Mouse (Mus musculus): ENCODE measurements around the gene Psen2.

The Psen2 gene

DNA sequence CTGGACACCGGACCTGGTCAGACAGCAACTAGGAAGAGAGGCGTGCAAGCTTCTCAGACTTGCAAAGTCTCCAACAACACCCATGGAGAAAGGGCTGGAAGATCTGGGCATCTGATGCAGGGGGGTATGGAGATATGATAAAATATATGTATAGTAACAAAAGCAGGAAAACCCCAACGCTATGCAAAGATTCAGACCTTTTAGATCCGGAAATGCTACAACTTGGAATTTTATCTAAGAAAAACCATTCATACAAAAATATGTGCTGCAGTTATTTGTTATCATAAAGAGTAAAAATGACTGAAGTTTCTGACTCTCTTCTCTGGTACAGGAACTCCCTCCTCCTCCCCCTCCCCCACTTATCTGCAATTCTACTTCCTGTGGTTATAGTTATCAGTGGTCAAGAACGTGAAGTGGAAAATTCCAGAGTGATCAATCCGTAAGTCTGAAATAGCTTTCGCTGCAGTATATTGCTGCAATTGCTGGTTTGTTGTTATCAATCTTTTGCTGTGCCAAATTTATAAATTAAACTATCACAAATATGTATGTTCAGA is 14.6 kb downstream of the Psen2 start:
- DNase-seq (ENCODE audit: low spot score): no peak

GRCm38 (mm10) chr1:180247901-180248300 is 15.3 kb downstream of the Psen2 start:
- DNase-seq (ENCODE audit: low spot score): no peak

DNA sequence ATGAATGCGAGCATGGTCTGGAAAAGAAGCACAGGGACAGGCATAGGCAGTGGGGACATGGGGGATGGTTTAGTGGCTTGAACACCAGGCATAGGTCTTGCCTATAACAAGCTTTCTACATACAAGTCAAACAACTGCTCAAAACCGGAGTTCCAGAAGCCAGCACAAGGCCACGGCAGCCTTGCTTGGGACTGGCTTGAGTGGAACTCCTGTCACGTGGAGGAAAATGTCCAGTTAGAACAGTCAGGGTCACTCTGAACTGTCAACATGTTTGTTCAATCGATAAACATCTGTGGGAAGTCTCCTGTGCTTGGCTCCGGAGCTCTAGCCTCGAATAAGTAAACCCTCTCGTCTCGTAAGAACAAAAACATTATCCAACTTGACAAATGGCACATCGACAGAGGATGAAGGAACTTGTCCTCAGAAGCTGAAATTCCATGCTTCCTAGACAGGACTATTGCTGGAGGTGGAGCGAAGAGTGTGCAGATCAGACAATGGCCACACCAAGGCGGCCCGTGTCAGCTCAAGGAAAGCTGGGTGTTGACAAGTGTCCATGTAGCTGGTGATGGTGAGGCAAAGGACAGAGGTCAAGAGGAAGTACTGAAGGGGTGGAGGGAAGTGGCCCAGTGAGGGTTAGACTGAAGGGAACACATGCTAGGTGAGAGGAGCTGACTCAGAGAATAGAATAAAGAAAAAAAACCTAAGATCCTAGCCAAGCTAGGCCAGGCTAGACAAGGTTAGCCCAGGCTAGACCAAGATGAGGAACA is 17.3 kb downstream of the Psen2 start:
- DNase-seq (ENCODE audit: low spot score): peak; percentile 49

GRCm38 (mm10) chr1:180231729-180232128 is 31.5 kb downstream of the Psen2 start:
- DNase-seq (ENCODE audit: low spot score): no peak

- DNase-seq (ENCODE audit: low spot score): no peak
Measured at GRCm38 (mm10) chr1:180230580-180230979, 32.7 kb downstream of the Psen2 start.

DNA sequence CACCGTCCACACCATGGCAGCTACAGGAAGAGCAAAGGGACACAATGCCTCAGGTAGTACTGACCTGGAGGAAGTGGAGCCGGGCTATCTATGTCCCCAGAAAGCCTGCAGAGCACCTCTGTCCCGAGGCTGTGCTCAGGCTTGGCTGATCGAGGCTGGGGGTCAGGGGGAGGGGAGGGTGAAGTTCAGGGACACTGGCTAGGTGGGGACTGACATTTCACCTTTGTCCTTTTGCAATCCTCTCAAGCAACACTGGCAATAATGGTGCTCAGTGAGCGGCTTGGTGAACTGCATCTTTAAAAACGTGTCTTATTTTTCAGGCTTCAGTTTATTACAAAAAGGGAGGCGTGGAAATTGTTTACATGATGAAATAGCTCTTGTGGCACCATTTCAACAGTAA is 33.3 kb downstream of the Psen2 start:
- no peak for DNase-seq (ENCODE audit: low spot score)

GRCm38 (mm10) chr1:180228854-180229253 is 34.4 kb downstream of the Psen2 start:
- DNase-seq (ENCODE audit: low spot score): no peak

- no peak for DNase-seq (ENCODE audit: low spot score)
Measured at GRCm38 (mm10) chr1:180226766-180227165, 36.5 kb downstream of the Psen2 start.

GRCm38 (mm10) chr1:180226221-180226713 is 37.0 kb downstream of the Psen2 start:
- peak; percentile 44 for DNase-seq (ENCODE audit: low spot score)

DNA sequence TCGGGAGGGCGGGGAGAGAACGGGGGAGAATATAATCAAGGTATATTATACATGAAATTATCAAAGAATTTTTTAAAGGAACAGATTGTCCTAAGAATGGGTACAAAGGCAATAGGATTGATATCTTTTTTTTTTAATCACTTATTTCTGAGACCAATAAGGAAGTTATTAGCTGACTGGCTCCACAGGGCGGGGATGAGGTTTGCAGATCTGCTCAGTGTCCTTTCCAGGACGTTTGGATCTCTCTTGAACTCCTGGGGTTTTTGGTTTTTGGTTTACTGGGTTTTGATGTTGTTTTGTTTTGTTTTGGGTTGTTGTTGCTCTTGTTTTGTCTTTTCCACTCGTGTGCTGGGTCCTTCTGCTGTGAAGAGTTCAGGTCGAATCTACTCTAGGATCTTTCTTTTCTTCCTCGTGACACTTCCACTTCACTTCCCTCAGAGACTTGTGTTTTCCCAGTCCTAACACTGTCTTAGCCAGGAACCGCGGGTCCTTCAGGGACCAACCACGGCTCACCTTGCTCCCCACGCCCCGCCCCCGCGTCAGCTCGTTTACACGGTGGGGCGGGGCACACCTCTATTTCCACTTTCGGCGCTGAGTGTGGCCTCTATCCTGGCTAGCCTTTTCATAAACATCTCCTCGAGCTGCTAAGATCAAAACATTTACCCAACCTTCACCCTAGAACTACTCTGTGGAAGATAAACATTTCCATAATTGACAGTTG is 37.6 kb downstream of the Psen2 start:
- peak; percentile 79 for DNase-seq (ENCODE audit: low spot score)

GRCm38 (mm10) chr1:180222007-180222406 is 41.2 kb downstream of the Psen2 start:
- no peak for DNase-seq (ENCODE audit: low spot score)

DNA sequence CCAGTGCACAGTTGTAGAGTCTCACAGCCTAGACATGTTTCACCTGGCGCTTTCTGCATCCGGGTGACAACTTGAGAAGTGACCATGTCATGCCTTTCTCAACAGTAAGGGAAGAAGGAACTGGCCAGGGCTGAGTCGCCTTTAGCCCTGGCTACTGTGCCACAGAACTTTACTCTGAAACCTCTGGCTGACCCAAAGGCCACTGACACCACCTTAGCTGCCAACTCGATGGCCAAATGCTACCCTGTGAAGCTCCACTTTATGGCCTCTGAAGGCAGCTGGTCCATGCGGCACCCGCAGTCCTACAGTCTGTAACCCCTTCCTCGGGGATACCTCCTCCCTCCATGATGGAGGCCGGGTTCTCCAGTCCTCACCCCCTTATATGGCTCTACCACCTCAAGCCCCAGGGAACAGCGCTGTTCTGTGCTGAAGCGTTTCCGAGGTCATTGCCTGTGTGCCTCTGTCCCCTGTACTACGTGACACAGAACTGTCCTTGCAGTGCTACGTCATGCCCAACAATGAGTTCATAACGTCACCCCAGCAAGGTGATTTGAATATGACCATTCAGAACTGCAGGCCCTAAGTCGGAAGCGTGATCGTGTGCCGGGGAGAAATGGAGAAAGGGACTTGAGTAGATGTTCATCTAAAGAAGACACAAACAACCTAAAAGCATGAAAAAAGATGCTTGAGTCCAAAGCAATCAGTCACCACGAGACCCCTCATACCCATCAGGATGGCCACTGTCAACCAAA is 42.3 kb downstream of the Psen2 start:
- no peak for DNase-seq (ENCODE audit: low spot score)

GRCm38 (mm10) chr1:180216541-180217276 is 46.5 kb downstream of the Psen2 start:
- no peak for DNase-seq (ENCODE audit: low spot score)

DNA sequence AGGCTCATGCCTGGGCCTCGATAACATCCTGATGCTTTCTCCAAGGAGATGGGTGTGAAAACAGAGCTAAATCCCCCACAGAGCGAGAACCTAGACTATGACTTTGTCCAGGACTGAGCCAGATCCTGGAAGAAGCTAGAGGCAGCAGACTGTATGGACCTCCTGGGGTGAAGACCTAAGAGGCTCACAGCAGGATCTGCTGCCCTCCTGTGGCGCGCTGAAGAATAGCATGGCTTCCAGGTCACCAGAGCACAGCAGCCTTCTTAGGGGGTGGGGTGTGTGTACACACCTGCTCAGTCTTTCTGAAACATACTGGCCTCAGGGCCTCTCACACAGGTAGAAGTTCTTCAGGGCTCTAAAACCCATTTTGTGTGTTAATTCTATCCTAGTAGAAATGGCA is 48.2 kb downstream of the Psen2 start:
- peak; percentile 83 for DNase-seq (ENCODE audit: low spot score)

DNA sequence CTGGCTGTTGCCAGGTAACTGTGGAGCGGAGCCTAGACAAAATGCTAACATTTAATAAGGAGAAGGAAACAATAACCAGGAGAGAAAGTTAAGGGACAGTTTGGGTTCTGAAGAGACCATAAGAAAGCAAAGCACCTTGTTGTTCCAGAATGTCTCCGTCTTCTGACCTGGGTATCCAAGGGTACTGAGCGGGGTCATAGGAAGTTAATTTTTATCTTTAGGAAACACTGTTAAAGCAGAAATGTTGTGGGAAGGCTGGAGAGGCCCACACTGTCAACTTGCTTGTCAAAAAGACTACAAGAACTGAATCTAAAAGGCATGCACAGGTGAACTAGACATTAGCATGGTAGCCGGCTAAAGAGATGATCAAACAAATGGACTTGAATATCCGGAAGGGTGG is 50.3 kb downstream of the Psen2 start:
- no peak for DNase-seq (ENCODE audit: low spot score)

DNA sequence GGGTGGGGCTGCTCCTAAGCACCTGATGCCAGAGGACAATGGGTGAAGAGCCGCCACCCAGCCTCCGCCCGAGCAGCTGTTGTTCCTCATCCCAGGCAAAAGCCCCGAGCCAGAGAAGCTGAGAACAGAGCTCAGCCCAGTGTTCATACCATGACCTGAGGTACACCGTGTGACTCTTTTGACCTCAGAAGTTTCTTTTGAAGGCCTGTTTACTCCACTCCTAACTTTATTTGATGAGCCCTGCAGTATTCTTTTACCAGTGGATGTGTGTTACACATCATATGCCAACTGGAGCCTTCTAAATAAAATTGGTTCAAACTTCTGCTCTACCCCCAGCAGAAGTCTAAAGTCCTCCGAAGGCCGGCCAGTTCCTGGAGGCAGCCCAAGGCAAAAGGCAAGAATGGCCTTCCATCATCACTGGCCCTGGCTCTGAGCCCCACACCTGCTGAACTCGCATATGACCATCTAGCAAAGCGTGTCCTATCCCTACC is 52.4 kb downstream of the Psen2 start:
- no peak for DNase-seq (ENCODE audit: low spot score)

DNA sequence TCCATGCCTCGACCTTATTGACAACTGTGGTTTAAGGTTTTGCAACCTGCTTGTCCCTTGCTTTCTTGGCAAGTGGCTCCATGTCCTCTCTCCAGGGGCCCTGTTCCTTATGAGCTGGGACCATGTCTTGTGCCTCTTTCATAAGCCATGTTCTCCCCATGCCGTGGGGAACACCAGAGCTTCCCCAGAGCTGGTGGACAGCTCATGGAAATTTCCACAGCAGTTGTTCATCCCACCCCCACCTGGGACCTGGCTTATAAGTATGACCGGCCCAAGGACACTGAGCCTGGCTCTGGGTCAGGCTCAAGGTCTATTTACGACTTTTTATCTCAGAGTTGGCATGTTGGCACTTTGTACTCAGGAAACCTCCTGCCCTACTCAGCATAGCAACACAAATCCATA is 53.2 kb downstream of the Psen2 start:
- no peak for DNase-seq (ENCODE audit: low spot score)

DNA sequence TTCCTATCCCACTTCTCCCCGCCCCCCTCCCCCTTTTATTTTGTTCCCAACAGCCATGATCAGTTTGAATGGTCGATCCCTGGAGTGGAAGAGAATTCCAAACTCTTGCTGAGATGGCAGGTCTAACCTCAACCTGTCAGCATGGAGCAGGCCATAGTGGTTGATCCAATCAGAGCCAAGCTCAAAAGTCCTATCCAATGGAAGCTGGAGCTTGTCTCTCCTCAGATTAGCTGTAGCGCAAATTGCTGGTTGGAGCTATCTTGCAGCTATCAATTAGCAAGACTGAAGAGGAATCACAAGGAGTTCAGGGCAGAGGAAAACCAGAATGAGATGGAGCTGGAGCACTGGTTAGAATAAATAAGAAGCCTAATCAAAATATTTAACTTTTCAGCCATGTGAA is 54.9 kb downstream of the Psen2 start:
- DNase-seq (ENCODE audit: low spot score): no peak

- DNase-seq (ENCODE audit: low spot score): no peak
Measured at GRCm38 (mm10) chr1:180200722-180201121, 62.5 kb downstream of the Psen2 start.

GRCm38 (mm10) chr1:180199715-180200050 is 63.6 kb downstream of the Psen2 start:
- no peak for DNase-seq (ENCODE audit: low spot score)

- no peak for DNase-seq (ENCODE audit: low spot score)
Measured at GRCm38 (mm10) chr1:180198959-180199714, 64.1 kb downstream of the Psen2 start, which contains the start of gene Coq8a. TSS of gene Coq8a (minus strand) at chr1:180199602.

All from lung, postnatal 25 days (tissue).